Mouse (Mus musculus) spleen, adult 2 months (tissue): ENCODE measurements around the gene Med12. TPM values are rescaled to one million over a fixed set of nuclear protein-coding genes. Genes with fewer than 3 reads are reported as not detected.
"Not testable (repeated sequence)": the region's sequence is repeated elsewhere in the genome, so short reads cannot be mapped to it uniquely, and the experiment has no call there.

ENCODE experiments used
- DNase-seq, 2 experiments: peaks; one replicate each; pipeline versions ENCODE4 v3.0.0 to v3.0.0-alpha.2; 2012 to 2021; ENCODE audit warnings: low spot score in 2 of 2, low read depth in 1 of 2
- H3K27ac ChIP-seq: fragments of 200-500 bp; 2 replicates; pipeline ENCODE4 v1.5.1; 2012; ENCODE audit warnings: low read length, inconsistent platforms; ENCODE audit not compliant: insufficient read depth
- H3K27me3 ChIP-seq: fragments of 200-500 bp; 2 replicates; pipeline ENCODE4 v1.6.1; 2012; ENCODE audit warnings: mild to moderate bottlenecking, moderate library complexity, low read length, inconsistent platforms; ENCODE audit not compliant: control insufficient read depth, insufficient read depth
- H3K36me3 ChIP-seq: fragments of 200-500 bp; 2 replicates; pipeline ENCODE4 v1.6.1; 2012; ENCODE audit warnings: mild to moderate bottlenecking, low read length, inconsistent platforms; ENCODE audit not compliant: control insufficient read depth, insufficient read depth
- H3K4me1 ChIP-seq: fragments of 200-500 bp; 2 replicates; pipeline ENCODE4 v1.6.1; 2011; ENCODE audit warnings: inconsistent platforms; ENCODE audit not compliant: control insufficient read depth, insufficient read depth, insufficient read length
- H3K4me3 ChIP-seq: fragments of 200-500 bp; 2 replicates; pipeline ENCODE4 v1.5.1; 2011; ENCODE audit warnings: mild to moderate bottlenecking, inconsistent platforms; ENCODE audit not compliant: insufficient read depth, insufficient read length; ENCODE audit errors: extremely low read depth
- CTCF ChIP-seq: fragments of 200-500 bp; IDR thresholded peaks from 2 replicates; pipeline ENCODE4 v1.5.1; 2011; ENCODE audit warnings: mild to moderate bottlenecking, inconsistent platforms; ENCODE audit not compliant: insufficient read depth, insufficient read length, insufficient replicate concordance; ENCODE audit errors: extremely low read depth
- POLR2A ChIP-seq: fragments of 200-500 bp; IDR thresholded peaks from 2 replicates; pipeline ENCODE4 v1.6.1; 2011; ENCODE audit warnings: low read depth, low read length, inconsistent platforms
- WGBS: fragments of 180-500 bp; shearing (Covaris S2); methylation state at CpG from one replicate; pipeline ENCODE4 v1.1.7; 2018; 5-methylcytosine and 5-hydroxymethylcytosine counted together
- polyA plus RNA-seq: library from polyadenylated mRNA; depleted of rRNA; stranded (reverse); fragments of >200 nt; gene quantifications from 2 replicates; pipeline ENCODE4 v1.2.3, GENCODE M21; 2012; rRNA removed

Med12 gene
- polyA plus RNA-seq, 1 experiment: 236 TPM

- H3K36me3 ChIP-seq: no peaks in the 10 kb centered on the region
- TF ChIP-seq CTCF (no peak), POLR2A (no peak)
Observed at GRCm38 (mm10) chrX:101338666-101339065, 64.8 kb downstream of the Med12 start.

GRCm38 (mm10) chrX:101342837-101343236, 69.0 kb downstream of the Med12 start:
- DNase-seq, H3K36me3 ChIP-seq, H3K4me1 ChIP-seq, H3K27me3 ChIP-seq, H3K27ac ChIP-seq, H3K4me3 ChIP-seq: not testable (repeated sequence)
- 69% methylated on average over 2 of the region's 2 CpGs for WGBS

More at GRCm38 (mm10) chrX:101338666-101339065, 64.8 kb downstream of the Med12 start:
- 62% methylated on average over 4 of the region's 4 CpGs for WGBS
- DNase-seq: no peak
- no peaks in the 10 kb centered on the region for H3K27me3 ChIP-seq
- no peak overlapping the region for H3K4me3 ChIP-seq
- no peaks in the 10 kb centered on the region for H3K4me1 ChIP-seq
- no peak overlapping the region for H3K27ac ChIP-seq

- H3K36me3 ChIP-seq: no peaks in the 10 kb centered on the region
- 66% methylated on average over 2 of the region's 2 CpGs for WGBS
Observed at GRCm38 (mm10) chrX:101345456-101345855, 71.6 kb downstream of the Med12 start.

GRCm38 (mm10) chrX:101346475-101346874, 72.6 kb downstream of the Med12 start:
- TF ChIP-seq POLR2A (no peak), CTCF (no peak)
- WGBS: 42% methylated on average over 4 of the region's 4 CpGs
- Histone ChIP-seq H3K4me1 (no peaks in the 10 kb centered on the region; the same call in 1 of the 2 replicates), H3K4me3 (no peak overlapping the region), H3K27ac (no peak overlapping the region), H3K36me3 (no peaks in the 10 kb centered on the region), H3K27me3 (no peaks in the 10 kb centered on the region)
- DNase-seq: no peak

More at GRCm38 (mm10) chrX:101345456-101345855, 71.6 kb downstream of the Med12 start:
- DNase-seq: no peak
- Histone ChIP-seq H3K4me1 (no peaks in the 10 kb centered on the region), H3K27ac (no peak overlapping the region), H3K27me3 (no peaks in the 10 kb centered on the region), H3K4me3 (no peak overlapping the region)
- TF ChIP-seq POLR2A: no peak
- TF ChIP-seq CTCF: no peak

Other genes starting within 250 kb of the Med12 start
- not detected in 2 replicates for gene Tex11, start 214.4 kb upstream of the Med12 start, polyA plus RNA-seq
- gene Slc7a3, start 188.0 kb upstream of the Med12 start, polyA plus RNA-seq: 2.1 and 2.6 TPM in 2 replicates
- gene Snx12, start 51.5 kb upstream of the Med12 start, polyA plus RNA-seq: 7.7 and 11.9 TPM in 2 replicates
- 28.9 and 29.1 TPM in 2 replicates for gene Foxo4, start 19.5 kb upstream of the Med12 start, polyA plus RNA-seq
- 0.65 and 0.99 TPM in 2 replicates for gene Gm614, start 10.0 kb upstream of the Med12 start, polyA plus RNA-seq
- gene Il2rg, start 5.8 kb upstream of the Med12 start, polyA plus RNA-seq: 171 and 180 TPM in 2 replicates
- gene Gm20489, start 5.0 kb upstream of the Med12 start, polyA plus RNA-seq: not detected in 2 replicates
- 0.14 and 0.21 TPM in 2 replicates for gene Nlgn3, start 25.1 kb downstream of the Med12 start, polyA plus RNA-seq
- gene Gjb1, start 102.3 kb downstream of the Med12 start, polyA plus RNA-seq: 2.8 and 4.2 TPM in 2 replicates
- gene Zmym3, start 146.8 kb downstream of the Med12 start, polyA plus RNA-seq: 15.9 and 16.3 TPM in 2 replicates
- gene Nono, start 155.3 kb downstream of the Med12 start, polyA plus RNA-seq: 66.2 and 66.3 TPM in 2 replicates
- gene Itgb1bp2, start 175.1 kb downstream of the Med12 start, polyA plus RNA-seq: 0.14 and 0.54 TPM in 2 replicates